Mouse (Mus musculus) heart, postnatal 4 days (tissue): ENCODE measurements at regions not wholly inside any gene's neighbourhood (a gene's known extent, or its start where the extent isn't known, plus 50 kb on each side); places are given as distances from the start of the nearest gene placed in this dataset.

ENCODE experiments used
- DNase-seq: peaks from one replicate; pipeline ENCODE4 v3.0.0; 2021

DNA sequence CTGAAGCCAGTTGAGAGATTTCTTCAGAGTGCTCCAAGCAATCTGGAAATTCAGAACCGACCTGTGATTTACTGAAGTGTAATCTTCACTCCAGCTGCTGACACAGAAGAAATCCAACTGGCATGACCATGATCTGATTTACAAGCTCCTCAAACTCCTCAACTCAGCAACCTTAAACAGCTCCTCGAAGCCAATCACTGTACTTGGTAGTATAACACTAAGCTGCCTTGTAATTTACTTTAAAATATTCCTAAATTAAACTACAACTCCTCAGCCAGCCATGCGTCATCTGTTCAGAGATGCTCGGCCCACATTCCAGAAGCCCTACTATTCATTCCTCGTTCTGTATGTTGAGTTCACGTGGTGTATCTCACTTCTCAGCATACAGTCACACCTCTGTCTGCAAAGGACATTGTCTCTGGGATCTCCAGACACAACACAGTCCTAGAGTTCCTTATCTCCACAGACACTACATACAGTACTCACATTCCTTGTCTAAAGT, 116.0 kb upstream of the Smad1 start:
- no peak for DNase-seq

DNA sequence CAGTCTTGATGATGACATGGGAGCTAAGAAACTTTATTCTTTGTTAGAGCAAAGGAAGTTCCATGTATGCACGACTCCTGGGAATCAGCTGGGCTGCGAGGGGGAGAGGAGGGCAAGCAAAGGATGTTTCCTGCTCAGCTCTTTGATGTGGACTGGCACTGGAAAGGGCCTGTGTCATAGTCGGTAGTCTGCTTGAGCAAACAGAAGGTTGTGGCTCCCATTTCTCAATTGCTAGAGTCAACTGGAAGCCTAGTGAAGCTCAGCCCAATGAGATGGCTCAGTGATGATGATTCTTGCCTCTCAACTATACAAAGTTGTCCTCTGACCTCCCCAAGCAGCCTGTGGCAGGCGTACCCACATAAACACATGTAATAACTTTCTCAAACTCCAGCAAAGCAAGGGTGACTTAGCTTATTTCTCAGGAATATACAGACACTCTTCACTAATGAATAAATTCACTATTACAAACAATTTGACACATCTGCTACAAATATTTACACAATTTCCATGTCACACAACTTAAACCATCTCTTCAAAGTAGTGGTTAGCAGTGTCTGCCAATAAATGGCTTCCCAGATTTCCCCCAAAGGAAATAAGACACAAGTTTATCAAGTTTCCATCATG, 115.4 kb upstream of the Smad1 start:
- no peak for DNase-seq

DNA sequence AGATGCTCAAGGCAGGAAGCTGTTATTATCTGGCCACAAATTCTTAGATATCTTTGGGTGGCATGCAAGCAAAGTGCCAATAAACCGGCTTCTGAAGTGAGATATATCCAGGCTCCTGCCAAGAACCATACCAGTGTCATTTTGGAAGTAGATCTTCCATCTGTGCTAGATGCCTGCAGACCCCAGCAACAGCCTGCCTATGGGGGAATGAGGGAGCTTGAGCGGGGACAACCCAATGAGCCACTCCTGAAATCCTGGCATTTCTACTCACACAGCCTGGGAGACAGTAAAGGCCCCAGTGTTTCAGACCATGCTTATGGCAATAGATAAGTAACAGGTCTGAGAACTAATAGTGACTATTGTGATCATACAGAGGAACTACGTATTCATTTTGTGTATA, 109.3 kb upstream of the Smad1 start:
- no peak for DNase-seq

DNA sequence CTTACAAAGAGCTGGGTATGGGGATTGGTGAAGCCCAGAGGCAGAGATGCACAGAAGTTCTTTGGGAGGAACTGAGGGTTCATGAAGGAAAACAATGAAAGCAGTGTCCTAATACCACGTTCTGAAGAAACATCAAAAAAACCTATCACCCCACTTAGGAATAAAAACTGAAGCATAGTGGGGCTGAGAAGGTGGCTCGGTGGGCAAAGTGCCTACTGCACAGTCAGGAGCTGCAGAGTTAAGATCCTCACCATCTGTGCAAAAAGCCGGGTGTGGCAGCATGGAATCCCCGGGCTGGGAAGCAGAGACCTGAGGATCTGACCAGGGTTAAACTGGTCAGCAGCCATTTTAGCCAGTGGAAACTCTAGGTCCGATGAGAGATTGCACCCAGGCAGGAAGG, 106.1 kb upstream of the Smad1 start:
- DNase-seq = no peak

DNA sequence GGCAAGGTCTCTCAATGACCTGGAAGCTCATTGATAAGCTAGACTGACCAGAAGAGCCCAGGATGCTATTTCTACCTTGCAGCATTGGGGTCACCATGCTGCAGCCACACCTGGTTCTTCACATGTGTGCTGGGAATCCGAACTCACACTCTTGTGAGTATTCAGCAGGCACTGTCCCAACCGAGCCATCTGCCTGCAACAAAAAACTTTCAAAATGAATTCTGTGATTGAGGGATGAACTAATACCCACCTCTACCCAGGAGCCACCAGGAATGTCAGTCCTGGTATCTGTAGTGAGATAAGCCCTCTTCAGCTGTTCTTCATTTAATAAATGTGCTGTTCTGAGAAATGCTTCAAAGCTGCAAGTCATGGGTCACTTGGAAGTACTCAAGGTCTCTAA, 104.6 kb upstream of the Smad1 start:
- DNase-seq = no peak

DNA sequence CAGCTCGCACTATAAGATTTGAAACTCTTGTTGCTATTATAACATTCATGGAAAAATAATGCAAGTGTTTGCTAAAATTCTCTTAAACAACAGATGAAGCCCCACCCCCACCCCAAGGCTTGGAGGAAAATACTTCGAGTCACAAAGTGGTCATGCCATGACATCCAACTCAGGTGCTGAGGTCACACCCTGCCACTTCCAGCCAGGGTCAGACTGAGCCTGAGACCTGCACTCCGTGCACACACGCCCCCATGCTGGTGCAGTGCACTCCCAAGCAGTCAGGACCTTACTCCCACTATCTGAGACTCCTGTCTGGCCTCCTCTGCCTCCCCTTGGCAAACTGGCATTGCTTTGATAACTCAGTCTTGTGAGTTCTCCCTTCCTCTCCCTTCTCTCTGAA, 102.7 kb upstream of the Smad1 start:
- DNase-seq = no peak

DNA sequence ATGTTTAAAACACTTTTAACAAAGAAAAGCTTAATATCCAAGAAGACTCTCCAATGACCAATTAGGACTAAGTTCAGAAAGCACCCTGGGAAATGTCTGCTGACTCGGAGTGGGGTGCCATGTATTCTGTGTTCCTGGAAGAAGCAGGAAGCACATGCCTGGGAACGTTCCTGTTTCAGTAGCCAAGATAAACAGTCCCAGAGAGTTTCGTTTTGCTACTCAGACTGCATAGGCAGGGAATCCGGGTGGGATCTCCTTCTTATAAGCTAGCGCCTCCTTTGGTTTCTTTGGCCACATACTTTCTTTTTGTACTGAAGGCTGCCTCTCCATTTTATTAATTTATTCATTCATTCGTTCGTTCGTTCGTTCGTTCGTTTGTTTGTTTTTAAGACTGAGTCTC, 101.9 kb upstream of the Smad1 start:
- DNase-seq = peak; percentile 17

DNA sequence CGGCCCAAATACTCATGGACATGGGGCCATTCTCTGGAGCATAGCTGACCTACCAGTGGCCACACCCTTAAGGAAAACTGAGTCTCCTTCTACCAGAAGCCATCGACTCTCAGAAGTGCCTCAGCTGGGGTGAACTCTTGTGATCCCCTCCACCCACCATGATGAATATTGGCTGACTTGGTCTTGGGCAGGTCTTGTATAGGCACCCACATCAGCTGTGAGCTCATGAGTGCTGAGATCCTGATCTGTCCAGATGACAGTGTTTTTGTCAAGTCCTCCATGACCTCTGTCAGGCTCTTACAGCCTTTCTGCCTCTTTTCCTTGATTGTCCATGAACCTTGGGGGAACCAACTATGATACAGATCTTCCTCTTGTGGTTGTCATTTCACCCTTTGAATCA, 99.9 kb upstream of the Smad1 start:
- DNase-seq = no peak

DNA sequence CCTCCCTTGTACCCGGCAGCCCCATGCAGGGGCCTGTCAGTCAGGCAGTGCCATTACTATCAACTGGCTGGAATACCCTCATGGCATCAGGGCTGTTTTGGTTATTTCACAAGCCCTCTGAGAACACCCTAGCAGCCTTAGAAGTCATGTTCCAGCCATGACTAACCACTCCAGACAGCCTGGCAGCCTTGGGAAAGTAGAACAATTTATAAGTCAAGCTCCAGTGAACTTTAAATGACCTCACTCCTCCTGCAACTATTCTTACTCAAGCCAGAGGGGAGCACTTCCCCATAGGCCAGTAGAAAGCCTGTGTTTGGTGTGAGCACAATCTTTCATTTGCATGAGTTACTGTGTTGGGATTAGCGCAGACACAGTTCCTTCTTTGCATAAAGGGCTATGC, 99.3 kb upstream of the Smad1 start:
- DNase-seq = no peak

DNA sequence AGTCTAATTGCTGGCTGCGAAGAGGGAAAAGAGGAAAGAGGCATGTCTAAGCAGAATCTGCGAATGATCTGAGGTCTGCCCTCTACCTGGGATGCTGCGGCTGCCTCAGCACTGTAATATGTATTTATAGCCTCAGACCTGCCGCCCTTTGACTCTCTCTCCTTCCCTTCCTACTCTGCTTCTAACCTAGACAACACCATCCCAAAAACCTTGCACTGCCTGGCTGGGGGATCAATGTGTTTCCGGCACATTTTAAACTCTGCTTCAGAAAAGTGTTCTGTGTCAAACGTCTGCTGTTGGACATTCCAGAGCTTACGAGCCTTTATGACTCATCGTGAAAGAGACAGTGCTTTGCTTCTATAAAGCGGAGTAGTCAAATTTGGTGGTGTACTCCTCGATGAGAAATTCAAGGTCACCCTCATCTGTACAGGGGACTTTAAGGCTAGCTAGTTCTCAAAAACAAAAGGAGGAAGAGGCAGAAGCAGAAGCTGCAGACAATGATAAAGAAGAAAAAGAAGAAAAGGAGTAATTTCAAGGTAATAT, 91.9 kb upstream of the Smad1 start:
- no peak for DNase-seq

DNA sequence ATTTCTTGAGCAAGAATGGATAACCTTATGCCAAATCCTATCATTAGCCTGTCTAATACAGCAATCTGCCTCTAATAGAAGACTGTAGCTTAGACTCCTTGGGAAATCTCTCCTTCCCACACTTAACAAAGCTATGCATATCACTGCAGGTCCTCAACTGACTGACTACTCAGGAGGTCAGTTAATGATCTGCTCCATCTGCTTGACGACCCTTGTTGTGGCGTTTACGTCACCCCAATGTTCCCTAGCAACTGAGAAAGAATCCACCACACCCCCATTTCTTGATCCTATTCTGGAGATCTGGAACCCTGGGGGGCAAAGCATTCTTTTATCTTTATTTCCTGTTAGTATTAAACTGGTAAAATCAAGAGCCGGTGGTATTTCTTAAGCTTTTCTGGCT, 91.4 kb upstream of the Smad1 start:
- no peak for DNase-seq

DNA sequence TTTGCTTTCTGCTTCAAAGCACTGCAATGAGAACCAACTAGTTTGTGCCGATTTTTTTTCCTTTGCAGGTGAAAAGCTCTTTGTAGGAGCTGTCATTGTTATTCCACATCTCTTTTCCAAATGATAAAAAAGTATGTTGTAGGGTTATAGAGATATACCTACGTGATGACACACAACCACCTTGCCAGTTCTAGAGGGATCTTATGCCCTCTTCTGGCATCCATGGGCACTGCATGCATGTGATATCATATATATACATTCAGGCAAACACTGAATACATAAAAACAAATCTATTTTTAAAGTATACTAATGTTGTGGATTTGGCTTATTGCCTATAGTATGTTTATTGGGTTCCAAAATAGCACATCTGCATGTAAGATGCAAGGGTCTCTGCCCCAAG, 89.5 kb upstream of the Smad1 start:
- DNase-seq = peak; percentile 32

DNA sequence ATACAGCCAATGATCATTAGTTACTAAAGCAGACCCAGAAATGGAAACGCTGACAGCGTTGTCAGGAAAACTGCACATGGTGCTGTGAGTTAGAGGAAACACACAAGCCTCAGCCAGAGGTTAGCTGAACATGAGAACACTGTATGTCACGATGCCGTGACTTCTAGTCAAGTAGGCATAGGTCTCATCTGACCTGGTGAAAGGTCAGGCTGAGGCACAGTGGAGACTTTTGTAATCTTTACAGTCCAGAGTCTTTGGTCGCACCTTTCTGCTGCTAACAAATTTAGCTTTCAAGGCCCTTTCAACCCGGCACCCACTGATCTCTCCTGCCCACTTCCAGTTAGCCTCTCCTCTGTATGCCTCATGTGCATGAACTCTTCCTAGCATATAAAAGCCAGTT, 88.3 kb upstream of the Smad1 start:
- no peak for DNase-seq

DNA sequence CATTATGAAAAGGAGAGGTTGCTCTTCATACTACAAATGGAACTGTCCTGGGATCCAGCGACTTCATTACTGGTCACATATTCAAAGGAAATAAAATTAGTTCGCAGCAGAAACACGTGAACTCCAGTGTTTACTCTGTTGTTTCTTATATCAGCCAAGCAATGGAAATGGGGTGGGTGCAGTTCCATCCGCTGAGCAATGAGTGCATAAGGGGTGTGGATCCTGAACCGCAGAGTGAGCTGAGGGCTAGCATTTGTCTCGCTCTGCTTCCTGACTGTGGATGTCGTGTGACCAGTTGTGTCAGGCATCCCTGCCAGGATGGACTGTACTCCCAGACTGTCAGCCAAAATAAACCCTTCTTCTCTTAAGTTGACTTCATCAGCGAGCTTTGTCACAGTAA, 80.0 kb upstream of the Smad1 start:
- DNase-seq = no peak

DNA sequence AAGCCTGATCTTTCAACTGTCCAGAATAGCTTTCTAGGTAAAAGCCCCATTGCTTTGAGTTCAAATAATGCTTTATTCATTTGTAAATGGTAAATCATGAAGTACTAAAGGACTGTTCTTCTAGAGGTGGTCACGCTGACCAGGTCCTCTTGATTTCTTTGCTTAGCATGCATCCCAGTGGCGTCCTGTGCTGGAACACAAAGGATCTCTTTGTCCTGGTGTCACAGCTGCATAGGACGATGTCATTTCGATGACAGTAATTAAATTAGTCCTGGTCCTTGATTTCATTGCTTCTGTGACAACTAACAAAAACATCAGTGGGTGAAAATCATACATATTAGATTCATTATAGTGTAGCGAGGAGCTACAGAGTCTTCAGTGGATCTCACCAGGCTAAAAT, 76.7 kb upstream of the Smad1 start:
- no peak for DNase-seq

DNA sequence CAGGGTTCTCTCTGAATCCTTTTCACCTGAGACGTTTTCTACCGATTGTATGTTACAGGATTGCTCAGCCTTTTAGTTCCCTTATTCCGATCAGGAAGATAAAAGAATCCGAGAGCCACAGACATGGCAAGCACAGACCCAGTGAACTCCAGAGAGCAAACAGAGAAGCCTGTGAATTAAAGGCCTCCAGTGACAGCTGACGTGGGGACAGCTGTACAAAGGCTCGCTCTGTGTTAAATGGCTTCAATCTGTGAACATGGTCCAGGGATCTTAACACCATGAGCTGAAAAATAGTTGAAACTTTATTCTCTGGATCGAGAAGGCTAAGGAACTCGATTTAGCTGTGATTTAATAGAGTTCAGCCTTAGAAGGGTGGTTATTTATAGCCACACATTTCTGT, 75.4 kb upstream of the Smad1 start:
- no peak for DNase-seq

DNA sequence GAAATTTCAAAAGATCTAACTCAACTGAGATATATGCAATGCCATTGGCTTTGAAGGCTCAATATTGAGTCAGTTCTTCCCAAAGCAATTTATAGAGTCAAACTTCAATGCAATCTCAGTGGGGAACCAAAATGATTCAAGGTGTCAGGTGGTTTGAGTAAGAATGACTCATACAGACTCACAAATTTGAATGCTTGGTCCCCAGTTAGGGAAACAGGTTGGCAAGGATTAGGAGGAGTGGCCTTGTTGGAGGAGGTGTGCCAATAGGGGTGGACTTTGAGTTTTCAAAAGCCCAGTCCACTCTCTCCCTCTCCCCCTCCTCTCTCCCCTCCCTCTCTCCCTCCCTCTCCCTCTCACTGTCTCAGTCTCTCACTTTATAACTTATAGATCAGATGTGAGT, 52.8 kb upstream of the Smad1 start:
- DNase-seq = no peak

DNA sequence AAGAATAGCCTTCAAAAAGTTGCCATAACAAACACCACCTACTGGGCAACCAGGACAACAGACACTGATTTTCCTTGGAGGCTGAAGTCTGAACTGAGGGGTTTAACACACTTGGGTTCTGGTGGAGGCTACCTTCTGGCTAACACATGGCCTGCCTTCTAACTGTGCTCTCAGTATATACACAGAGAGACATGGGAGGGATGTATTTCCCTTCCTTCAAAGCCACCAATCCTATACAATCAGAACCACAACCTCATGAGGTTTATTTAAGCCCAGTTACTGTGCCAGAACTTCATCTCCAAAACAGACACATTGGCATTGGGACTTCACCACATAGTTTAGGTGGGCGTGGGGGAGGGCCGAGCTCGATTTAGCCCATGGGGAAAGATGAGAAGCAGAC, 50.1 kb upstream of the Smad1 start:
- DNase-seq = no peak
